Mouse (Mus musculus) liver, adult 2 months (tissue): Measurements from ENCODE around the gene Scnn1a.

Experiments used
- CTCF ChIP-seq: fragments of 200-500 bp; IDR thresholded peaks from 2 replicates; pipeline ENCODE4 v1.5.1; 2011; ENCODE audit warnings: low read depth, low read length, control low read depth
- POLR2A ChIP-seq: fragments of 200-500 bp; IDR thresholded peaks from 2 replicates; pipeline ENCODE4 v1.6.1; 2011; ENCODE audit warnings: low read length, control low read depth; ENCODE audit not compliant: insufficient read depth; ENCODE audit errors: extremely low read depth

DNA sequence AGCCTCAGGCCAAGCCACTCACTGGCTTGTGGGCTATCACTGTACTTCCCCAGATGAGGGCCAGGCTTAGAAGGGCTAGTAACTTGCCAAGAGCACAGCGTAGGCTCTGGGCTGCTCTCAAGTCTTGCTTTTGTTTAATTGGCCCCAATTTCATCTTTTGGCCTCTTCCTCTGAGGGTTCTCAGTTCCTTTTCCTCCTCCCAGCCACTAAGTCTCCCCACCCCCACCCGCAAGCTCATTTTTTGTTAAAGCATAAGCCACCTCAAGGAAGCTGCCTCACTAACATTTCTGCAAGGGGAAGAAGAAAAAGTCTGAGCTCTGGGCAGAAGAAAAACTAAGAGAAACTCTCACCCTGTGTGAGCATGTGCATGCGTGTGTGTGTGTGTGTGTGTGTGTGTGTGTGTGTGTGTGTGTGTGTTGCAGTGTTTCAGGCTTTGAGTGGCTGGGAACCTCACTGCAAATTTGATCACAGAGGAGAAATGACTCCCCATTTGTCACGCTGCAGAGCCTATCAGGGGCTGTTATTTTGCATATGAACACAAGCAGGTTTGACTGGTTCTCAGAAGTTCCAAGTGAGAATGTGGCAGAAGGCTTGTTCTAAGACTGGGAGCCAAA is 47.4 kb downstream of the Scnn1a start:
- no peak for TF ChIP-seq CTCF
- no peak for TF ChIP-seq POLR2A
